Mouse (Mus musculus): Measurements from ENCODE around the gene Mettl6.

DNA sequence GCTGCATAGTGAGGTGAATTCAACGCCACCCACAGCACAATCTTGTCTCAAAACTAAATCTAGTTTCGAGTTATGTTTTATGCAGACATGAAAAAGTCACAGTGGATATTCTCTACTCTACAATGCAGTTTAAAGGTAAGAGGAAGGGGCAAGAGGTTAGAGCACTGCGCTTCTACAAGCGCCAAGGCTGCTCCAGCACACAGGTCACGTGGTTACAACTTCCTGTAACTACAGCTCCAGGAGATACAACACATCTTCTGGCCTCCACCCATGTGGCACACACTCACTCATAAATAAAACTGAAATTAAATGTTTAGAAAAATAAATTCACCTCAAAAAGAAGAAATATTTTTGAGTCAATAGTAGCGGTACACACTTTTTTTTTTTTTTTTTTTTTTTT, 54.1 kb downstream of the Mettl6 start:
- TF ChIP-seq CTCF (IDR thresholded peaks at IDR 0.05; ENCODE audit: control insufficient read depth, insufficient read depth, insufficient replicate concordance, low read depth, low read length) (no peak), POLR2A (IDR thresholded peaks at IDR 0.05; ENCODE audit: control insufficient read depth, low read depth, low read length) (no peak)

Measured in testis, adult 2 months (tissue).